Comparison of ENCODE assay signal across 8 mouse cellular contexts in genomic region chr14:56777360-56778136, GRCm38 (mm10). TPM values are rescaled to one million over a fixed set of nuclear protein-coding genes. Genes with fewer than 3 reads are reported as not detected.
DNase-seq lines count a peak whose midpoint lies in the region; ATAC-seq and TF ChIP-seq lines count a peak whose summit lies in the region.

No protein-coding gene starts in this region.

- H3K9ac ChIP-seq in hindbrain, embryonic 13.5 days: peak overlapping the region; percentile 96

- no peak for TF ChIP-seq CTCF in Patski (IDR thresholded peaks at IDR 0.05)

- no peaks in the 10 kb centered on the region for H3K9me3 ChIP-seq in hindbrain, embryonic 13.5 days

- peaks cover 38% of the 10 kb centered on the region for H3K4me1 ChIP-seq in hindbrain, embryonic 13.5 days (replicated peaks)

- in situ Hi-C loops in Patski (cut with MboI; ENCODE audit: low pct_unique_long_range_greater_than_20kb): no loop called here

- POLR2A ChIA-PET in Patski (lab: Charles Lee): interaction anchor here (0.6 to 0.8 kb wide), 3 partner anchors 14 to 26 kb away, joined by 3 to 10 read pairs (median 5); no protein-coding TSS in a partner anchor

- no peak for DNase-seq in Patski (ENCODE audit: low read depth, low spot score)
- DNase-seq in cerebellum, postnatal 14 days: peak; percentile 76 to 79
- DNase-seq in frontal cortex, postnatal 14 days (ENCODE audit: low spot score in 2 of 2): peak; percentile 25 to 54
- peak; percentile 64 to 68 for DNase-seq in layer of hippocampus, postnatal 36 days
- peak; percentile 66 for DNase-seq in lung, postnatal 25 days (ENCODE audit: low spot score)
- peak; percentile 66 for DNase-seq in retina, embryonic 14.5 days (ENCODE audit: low spot score)
- peak; percentile 56 to 61 for DNase-seq in thymus, postnatal 36 days

- peak overlapping the region; percentile 96 for H3K27ac ChIP-seq in hindbrain, embryonic 13.5 days

- under 1% methylated on average over 71 of the region's 71 CpGs for WGBS in hindbrain, embryonic 13.5 days

- CTCF ChIA-PET in Patski (lab: Charles Lee): no interaction called here

- peak overlapping the region; percentile 78 for H3K4me3 ChIP-seq in hindbrain, embryonic 13.5 days

- H3K36me3 ChIP-seq in hindbrain, embryonic 13.5 days: no peaks in the 10 kb centered on the region

- no peaks in the 10 kb centered on the region for H3K27me3 ChIP-seq in Patski
- no peaks in the 10 kb centered on the region for H3K27me3 ChIP-seq in hindbrain, embryonic 13.5 days

- H3K4me2 ChIP-seq in hindbrain, embryonic 13.5 days: peak overlapping the region; percentile 82

- ATAC-seq in Patski: peak; percentile 49
- peak; percentile 40 for ATAC-seq in hindbrain, embryonic 13.5 days (ENCODE audit: low FRiP score)

RNA-seq across cellular contexts. Expression of gene Pspc1, which starts 0.6 kb away (rescaled TPM):
- 62.8 TPM for polyA plus RNA-seq in Patski (2021)
- 40.6 and 45.7 TPM in 2 replicates for polyA plus RNA-seq in hindbrain, embryonic 13.5 days (2015; fragmentation: Nextera tagmentation; extraction: Ambion mirVana)
- 10 to 100 TPM; 49.2 to 55.8 TPM for total RNA-seq in layer of hippocampus, postnatal 36 days (2021)

RNA-seq across cellular contexts. Expression of gene Zmym5, which starts 34.0 kb away (rescaled TPM):
- polyA plus RNA-seq in Patski (2021): 34.9 TPM
- polyA plus RNA-seq in hindbrain, embryonic 13.5 days (2015; fragmentation: Nextera tagmentation; extraction: Ambion mirVana): 33.7 and 36.3 TPM in 2 replicates
- 10 to 100 TPM; 29.3 to 31.8 TPM for total RNA-seq in layer of hippocampus, postnatal 36 days (2021)
